ENCODE assay signal across 8 mouse cellular contexts in the genomic region with DNA sequence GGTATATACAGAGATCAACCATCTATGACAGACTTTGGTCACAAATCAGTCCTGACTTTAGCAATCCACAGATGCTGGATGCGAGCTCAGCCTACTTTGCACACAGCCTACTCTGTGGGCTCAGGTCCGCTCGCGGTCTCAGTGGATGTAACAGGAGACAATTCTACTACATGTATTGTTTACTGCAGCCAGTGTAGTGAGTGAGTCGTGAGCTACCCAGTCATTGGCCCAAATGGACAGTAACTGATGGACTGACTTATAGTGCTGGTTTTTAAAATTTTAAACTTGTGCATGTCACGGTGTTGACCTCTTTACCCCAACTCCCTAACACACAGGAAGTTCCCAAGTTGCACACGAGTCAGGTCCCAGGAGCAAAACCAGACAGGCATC. TPM values are rescaled to one million over a fixed set of nuclear protein-coding genes. Genes with fewer than 3 reads are reported as not detected.
DNase-seq lines count a peak whose midpoint lies in the region; ATAC-seq and TF ChIP-seq lines count a peak whose summit lies in the region.

No protein-coding gene starts in this region.

- H3K4me1 ChIP-seq in heart, embryonic 12.5 days (replicated peaks), result peaks cover 43% of the 10 kb centered on the region
- H3K4me1 ChIP-seq in bone marrow macrophage, adult 2 months (ENCODE audit: control insufficient read depth, insufficient read depth, low read length), result peaks cover 14% of the 10 kb centered on the region
- peaks cover 21% of the 10 kb centered on the region for H3K4me1 ChIP-seq in liver, embryonic 11.5 days (replicated peaks; ENCODE audit: control insufficient read depth, insufficient read depth, low read length)

- H3K27ac ChIP-seq in heart, embryonic 12.5 days (ENCODE audit: poor library complexity, severe bottlenecking), result no peak overlapping the region
- H3K27ac ChIP-seq in bone marrow macrophage, adult 2 months (ENCODE audit: insufficient read depth, low read depth, low read length), result peak overlapping the region; percentile 94
- H3K27ac ChIP-seq in liver, embryonic 11.5 days (ENCODE audit: low read depth, low read length), result no peak overlapping the region

- TF ChIP-seq CTCF in bone marrow macrophage, adult 2 months (IDR thresholded peaks at IDR 0.05; ENCODE audit: low read depth, low read length), result no peak

- H3K27me3 ChIP-seq in heart, embryonic 12.5 days (replicated peaks), result no peaks in the 10 kb centered on the region
- no peaks in the 10 kb centered on the region for H3K27me3 ChIP-seq in liver, embryonic 11.5 days (replicated peaks; ENCODE audit: control insufficient read depth, insufficient read depth, low read length)

- no peaks in the 10 kb centered on the region for H3K9me3 ChIP-seq in heart, embryonic 12.5 days (replicated peaks)
- no peaks in the 10 kb centered on the region for H3K9me3 ChIP-seq in liver, embryonic 11.5 days (ENCODE audit: control insufficient read depth, low read length)

- peak overlapping the region; percentile 90; the same call in 1 of the 2 replicates for H3K9ac ChIP-seq in heart, embryonic 12.5 days
- no peak overlapping the region for H3K9ac ChIP-seq in liver, embryonic 11.5 days (ENCODE audit: low read depth, low read length)

- ATAC-seq in heart, embryonic 12.5 days (ENCODE audit: insufficient number of reproducible peaks, low FRiP score), result no peak
- ATAC-seq in liver, embryonic 11.5 days (replicated peaks; ENCODE audit: low FRiP score), result no peak

- 66% methylated on average over 7 of the region's 7 CpGs for WGBS in heart, embryonic 12.5 days
- WGBS in liver, embryonic 11.5 days, result 66% methylated on average over 7 of the region's 7 CpGs

- no peak overlapping the region for H3K4me3 ChIP-seq in heart, embryonic 12.5 days
- peak overlapping the region; percentile 81 for H3K4me3 ChIP-seq in bone marrow macrophage, adult 2 months (ENCODE audit: insufficient read depth, low read length)
- no peak overlapping the region for H3K4me3 ChIP-seq in liver, embryonic 11.5 days (ENCODE audit: low read depth, low read length)

- peak overlapping the region; percentile 77 for H3K4me2 ChIP-seq in heart, embryonic 12.5 days
- H3K4me2 ChIP-seq in liver, embryonic 11.5 days, result peak overlapping the region; percentile 86

- no peak for TF ChIP-seq POLR2A in bone marrow macrophage, adult 2 months (IDR thresholded peaks at IDR 0.05; ENCODE audit: borderline replicate concordance, low read depth, low read length)

- DNase-seq in heart, postnatal 36 days, result no peak
- peak; percentile 33 for DNase-seq in 3T3-L1 (ENCODE audit: low read depth, low spot score)
- no peak for DNase-seq in liver, embryonic 11.5 days (ENCODE audit: low spot score)
- DNase-seq in natural killer cell, adult 2 months (ENCODE audit: low spot score in 2 of 2), result no peak
- DNase-seq in layer of hippocampus, adult 8-10 months (ENCODE audit: low spot score in 2 of 2), result no peak
- DNase-seq in urinary bladder, postnatal 14 days (ENCODE audit: low spot score), result no peak

- peaks cover 9% of the 10 kb centered on the region for H3K36me3 ChIP-seq in heart, embryonic 12.5 days
- H3K36me3 ChIP-seq in liver, embryonic 11.5 days (ENCODE audit: control insufficient read depth, insufficient read depth, low read length), result peaks cover 6% of the 10 kb centered on the region; the same call in 1 of the 2 replicates

- intact Hi-C loops in heart, postnatal 36 days (cut with DNase I), result loop anchor here (10.0 kb wide), 1 partner anchor 436 kb away; a partner anchor contains a TSS

RNA-seq across cellular contexts. Expression of a gene that starts 1.4 kb away (rescaled TPM):
- 21.6 and 27.2 TPM in 2 replicates for polyA plus RNA-seq in heart, embryonic 12.5 days (2016; fragmentation: Nextera tagmentation; extraction: Ambion mirVana)
- total RNA-seq in heart, postnatal 36 days (2021), result 10 to 100 TPM; 33.7 to 34.2 TPM
- 77.0 and 84.9 TPM in 2 replicates for polyA plus RNA-seq in bone marrow macrophage, adult 2 months (2012; ENCODE audit: insufficient read depth, insufficient read length, missing spikeins)
- 24.9 and 25.3 TPM in 2 replicates for polyA plus RNA-seq in liver, embryonic 11.5 days (2014; fragmentation: Nextera tagmentation; extraction: Ambion mirVana)
- total RNA-seq in layer of hippocampus, adult 8-10 months (2022), result 10 to 100 TPM; 56.4 to 69.6 (median 63.0) TPM

RNA-seq across cellular contexts. Expression of a gene that starts 52.5 kb away (rescaled TPM):
- not detected in 2 replicates for polyA plus RNA-seq in heart, embryonic 12.5 days (2016; fragmentation: Nextera tagmentation; extraction: Ambion mirVana)
- not detected for total RNA-seq in heart, postnatal 36 days (2021)
- polyA plus RNA-seq in bone marrow macrophage, adult 2 months (2012; ENCODE audit: insufficient read depth, insufficient read length, missing spikeins), result 0.40 and 0.49 TPM in 2 replicates
- not detected in 2 replicates for polyA plus RNA-seq in liver, embryonic 11.5 days (2014; fragmentation: Nextera tagmentation; extraction: Ambion mirVana)
- total RNA-seq in layer of hippocampus, adult 8-10 months (2022), result not detected
